Mouse (Mus musculus): ENCODE measurements around the gene Spry2. TPM values are rescaled to one million over a fixed set of nuclear protein-coding genes. Genes with fewer than 3 reads are reported as not detected.
A peak's percentile ranks its signal among the peaks of the same experiment; 100 is the strongest.

The Spry2 gene
- 33.7 and 43.4 TPM in 2 replicates for total RNA-seq (2021)
- long read RNA-seq, transcript Spry2-201 (2 exons, 2,087 nt), result major isoform, 10 of 15 reads
- long read RNA-seq, partial matches to known transcripts, result 3 of 15 reads
- long read RNA-seq, other reads (novel, unspliced or antisense), result 2 of 15 reads

DNA sequence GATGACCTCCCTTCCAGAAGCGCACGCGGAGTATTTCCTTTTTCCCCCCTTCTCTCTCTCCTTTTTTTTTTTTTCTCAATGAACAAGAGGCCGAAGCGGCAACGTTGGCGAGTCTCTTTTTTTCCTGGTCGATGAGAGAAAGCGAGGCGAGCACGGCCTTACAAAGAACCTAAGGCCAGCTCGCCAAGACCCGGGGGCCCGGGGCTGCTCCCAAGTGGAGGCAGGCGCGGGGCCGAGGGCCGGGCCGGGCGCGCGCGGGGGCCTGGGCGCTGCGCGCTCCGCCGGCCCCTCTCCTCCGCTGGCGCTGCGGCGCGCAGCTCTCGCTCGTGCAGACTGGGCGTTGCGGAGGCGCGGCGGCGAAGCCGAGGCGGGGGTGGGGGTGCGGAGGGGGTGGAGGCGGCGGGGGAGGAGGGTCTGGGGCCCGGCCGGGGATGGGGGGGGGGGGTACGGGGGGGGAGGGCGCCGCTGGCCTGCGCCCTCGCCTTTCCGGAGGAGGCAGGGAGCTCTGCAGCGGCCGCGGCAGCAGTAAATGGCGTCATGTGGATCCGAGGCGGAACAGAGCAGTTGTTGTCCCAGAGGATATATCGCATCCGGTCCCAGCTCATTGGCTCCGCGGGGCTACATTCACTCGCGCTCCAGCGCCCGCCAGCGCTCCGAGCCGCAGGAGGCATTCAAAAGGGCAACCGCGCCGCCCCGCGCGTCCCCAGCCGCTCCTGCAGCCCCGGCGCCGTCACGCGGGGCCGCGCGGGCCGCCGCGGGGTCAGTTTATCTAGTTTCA, at the start of gene Spry2:
Gene Spry2, minus strand, starts transcription at position 29 of the 778 bp plus-strand sequence.
- DNase-seq, result peak; percentile 91

DNA sequence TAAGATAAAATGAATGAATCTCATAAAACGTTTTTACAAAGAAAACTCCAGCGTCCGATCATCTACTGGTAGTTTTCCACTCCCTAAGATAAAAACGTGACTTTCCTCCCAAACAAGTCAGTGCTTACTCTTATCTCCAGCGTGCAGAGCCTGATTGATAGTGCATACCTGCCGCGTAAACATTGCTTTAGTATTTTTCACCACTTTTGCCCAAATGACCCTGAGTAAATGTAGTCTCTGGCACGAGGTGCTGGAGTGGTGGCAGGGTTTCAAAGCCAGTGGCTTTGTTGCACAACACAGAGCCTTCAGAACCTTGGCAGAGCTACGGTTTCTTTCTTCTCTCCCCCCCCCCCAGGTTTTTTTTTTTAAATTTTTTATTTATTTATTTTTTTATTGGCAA, 44.7 kb upstream of the Spry2 start:
- peak; percentile 61 for DNase-seq

DNA sequence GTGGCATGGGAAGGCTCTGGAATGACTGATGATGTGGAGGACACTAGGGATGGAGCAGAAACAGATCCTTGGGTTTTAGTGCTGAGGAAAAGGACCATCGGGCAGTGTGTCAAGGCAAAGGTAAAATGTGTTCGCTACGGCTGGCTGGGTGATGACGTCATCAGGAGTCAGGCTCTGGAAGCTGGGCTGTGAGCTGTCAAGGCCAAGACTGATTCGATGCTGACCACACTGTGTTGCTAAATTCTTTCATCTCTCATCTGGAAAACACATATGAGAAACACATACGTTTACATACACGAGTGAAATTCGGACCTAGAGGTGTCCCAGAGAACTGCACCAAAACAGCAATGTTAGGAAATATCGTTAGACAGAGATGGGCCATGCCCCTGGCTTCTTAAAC, 30.1 kb upstream of the Spry2 start:
- DNase-seq, result no peak

DNA sequence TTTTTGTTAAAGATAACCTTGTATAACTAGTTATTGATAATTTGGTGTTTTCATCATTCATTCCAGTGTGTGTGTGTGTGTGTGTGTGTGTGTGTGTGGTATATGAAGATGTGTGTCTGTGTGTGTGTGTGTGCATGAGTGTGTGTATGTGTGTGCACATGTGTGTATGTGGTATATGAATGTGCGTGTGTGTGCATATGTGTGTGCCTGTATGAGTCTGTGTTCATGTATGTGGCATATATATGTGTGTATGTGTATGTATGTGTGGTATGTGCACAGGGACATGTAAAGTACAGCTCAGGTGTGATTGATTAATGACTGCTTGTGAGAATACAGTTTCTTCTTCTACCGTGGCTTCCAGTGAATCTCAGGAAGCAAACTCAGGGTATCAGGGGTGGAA, 28.7 kb upstream of the Spry2 start:
- DNase-seq, result no peak

DNA sequence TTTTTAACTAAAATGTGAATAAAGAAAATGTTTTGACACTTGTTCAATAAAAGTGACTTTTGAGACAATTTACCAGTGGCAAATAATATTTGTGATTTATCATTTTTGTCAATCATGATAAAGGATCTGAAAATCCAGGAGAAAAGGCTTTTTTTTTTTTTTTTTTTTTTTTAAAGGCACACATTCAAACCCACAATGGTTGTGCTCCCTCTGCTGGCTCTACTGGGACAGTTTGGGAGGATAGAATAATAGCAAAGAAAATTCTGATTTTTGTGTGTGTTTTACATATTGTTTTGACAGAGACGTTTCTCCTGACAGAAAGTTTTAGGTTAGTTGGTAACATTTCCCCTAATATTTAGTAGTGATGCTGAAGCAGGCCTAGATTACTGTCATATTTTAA, 28.1 kb upstream of the Spry2 start:
- peak; percentile 12 for DNase-seq

DNA sequence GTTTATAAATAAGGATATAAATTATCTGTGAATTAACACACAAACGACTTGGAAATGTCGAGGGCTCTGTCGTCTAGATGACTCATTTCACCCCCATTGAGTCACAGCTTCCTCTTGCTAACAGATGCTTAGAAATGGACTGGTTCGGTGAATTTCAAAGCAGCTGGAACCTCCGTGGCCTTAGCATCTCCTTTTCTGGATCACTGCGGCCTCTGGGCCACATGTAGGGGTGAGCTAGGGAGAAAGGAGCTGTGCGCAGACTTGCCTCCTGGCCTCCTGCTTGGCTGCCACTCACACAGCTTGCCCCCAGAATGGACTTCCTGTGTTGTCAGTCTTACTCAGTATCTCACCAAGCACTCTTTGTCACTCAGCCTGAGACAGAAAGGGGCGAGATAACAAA, 26.3 kb upstream of the Spry2 start:
- peak; percentile 10 for DNase-seq

DNA sequence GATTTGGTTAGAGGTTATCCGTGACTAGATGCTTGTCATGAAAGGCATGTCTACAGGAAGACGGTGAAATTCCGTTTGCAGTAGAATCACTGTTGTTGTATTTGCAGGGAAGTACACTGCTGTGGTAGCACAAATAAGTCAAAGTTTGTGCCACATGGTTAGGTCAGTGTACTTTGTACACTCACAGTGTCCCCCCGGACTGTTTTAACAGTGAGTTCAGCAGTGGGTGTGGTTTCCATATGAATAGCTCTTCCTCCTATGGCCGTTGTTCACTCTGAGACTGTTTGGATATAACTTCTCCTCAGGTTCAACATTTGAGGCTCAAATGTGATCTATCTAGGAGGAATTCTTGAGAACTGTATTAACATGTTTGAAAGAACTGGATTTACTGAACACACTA, 25.8 kb upstream of the Spry2 start:
- no peak for DNase-seq

DNA sequence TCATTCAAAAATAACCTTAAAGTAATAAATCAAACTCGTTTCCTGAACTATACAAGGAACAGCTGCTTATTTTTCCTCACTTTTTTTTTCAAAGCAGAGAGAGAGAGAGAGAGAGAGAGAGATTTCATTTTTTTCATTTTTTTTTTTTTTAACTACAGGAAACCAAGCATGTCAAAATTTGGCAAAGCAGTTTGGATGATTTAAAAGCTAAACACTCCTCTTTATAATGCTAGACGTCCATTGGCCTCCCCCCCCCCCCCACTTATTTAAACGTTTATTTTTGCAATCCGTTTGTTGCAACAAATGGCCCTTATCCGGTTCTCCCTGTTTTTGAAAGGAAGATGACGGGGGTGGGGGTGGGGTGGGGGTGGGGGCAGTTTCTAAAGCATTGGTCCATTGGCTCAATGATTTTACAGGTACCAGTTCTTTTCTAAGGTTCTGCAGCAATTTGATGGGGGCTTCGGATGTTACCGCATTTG, 24.6 kb upstream of the Spry2 start:
- DNase-seq, result no peak

DNA sequence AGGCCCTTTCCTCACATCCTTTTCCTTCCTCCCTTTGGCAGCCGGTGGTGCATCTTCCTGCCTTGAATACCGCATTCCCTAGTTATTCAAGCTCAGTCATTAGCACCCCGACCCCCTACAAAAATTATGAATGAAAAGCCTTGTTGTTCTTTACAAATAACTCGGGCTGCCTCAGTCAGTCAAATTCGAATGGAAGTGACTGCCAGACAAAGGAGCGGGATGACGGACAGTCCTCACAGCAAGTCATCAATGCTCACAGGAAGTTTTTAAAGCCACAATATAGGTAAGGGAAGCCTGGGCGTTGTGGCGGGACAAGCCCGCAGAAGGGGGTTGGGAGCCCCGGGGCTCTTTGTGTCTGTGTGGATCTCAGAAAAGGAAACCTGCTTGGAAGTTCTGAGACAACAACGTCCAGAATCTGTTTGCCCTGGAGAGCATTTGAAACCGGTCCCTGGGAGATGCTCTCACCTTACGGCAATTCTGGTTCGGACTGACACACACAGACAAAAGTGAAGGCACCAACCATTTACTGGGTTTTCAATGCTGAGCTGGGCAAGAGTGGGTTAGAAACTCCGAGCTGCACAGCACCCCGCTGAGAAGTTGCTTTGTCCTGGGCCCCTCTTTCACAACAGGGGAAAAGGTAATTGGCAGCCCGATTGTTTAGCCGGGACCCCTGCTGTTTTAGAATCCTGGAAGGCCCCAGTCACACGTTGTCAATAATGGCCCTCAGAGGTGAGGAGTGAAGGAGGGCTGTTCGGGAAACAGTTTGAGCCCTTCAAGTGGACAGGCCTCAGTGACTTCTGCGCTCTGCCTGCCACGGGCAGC, 24.0 kb upstream of the Spry2 start:
- DNase-seq, result no peak

DNA sequence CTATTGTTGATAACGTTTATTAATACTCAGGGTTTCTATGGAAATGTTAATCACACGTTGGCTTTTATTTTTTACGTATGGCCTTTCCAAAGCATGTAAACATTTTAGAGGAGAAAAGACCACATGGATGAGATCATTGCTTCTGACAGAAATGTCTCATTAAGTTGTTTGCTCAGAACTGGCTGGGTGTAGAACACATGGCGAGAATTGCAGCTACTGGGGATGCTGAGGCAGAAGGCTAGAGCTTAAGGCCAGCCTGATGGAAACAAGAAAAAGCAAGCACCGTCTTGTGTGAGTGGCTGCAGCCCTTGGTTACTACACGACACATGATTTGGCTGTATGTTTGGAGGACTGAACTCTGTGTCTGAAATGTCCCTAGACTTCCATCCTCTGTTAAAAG, 10.6 kb upstream of the Spry2 start:
- DNase-seq, result no peak

DNA sequence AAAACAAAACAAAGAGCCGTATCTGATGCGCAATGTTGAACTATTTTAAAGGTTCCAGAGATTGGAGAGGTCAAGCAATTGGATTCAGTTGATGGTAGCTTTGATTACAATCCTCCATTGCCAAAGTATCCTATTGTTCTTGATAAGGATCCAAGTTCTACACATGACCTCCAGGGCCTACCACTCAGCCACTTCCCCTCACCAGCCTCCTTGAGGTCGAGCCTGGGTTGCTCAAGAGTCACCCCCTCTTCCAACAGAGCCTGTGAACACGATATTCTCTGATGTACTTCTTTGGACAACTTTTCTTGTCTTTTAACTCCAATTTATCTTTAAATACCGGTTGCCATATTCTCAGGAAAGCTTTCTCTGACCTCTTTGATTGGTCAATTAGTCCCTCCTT, 9.3 kb upstream of the Spry2 start:
- DNase-seq, result no peak

DNA sequence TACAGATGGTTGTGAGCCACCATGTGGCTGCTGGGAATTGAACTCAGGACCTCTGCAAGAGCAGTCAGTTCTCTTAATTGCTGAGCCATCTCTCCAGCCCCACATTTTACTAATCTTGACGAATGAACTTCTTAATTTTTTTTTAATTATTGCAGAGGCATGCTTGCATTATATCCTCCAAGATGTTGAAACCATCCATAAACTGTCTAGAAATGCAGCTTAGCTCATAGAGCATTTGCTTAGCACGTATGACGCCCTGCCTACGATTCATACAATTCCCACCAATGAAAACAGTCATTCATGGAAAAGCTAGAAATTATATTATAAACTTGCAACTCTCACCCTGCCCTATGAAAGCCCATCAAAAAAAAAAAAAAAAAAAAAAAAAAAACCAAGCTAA, 8.9 kb upstream of the Spry2 start:
- no peak for DNase-seq

DNA sequence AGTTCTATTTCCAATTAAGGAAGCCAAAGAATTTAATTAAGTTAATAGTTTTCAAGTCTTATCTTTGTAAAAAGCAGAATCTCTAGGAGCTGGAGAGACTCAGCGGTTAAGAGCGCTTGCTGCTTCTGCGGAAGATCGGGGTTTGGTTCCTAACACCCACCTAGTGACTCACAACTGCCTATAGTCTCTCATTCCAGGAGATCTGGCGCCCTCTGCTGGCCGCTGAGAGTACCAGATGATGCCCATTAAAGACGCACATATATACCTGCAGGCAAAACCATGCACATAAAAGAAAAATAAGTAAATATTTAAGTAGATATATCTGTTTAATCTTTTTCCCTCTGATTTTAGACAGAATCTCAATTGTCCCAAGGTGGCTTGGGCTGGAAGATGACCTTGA, 6.2 kb upstream of the Spry2 start:
- peak; percentile 41 for DNase-seq

DNA sequence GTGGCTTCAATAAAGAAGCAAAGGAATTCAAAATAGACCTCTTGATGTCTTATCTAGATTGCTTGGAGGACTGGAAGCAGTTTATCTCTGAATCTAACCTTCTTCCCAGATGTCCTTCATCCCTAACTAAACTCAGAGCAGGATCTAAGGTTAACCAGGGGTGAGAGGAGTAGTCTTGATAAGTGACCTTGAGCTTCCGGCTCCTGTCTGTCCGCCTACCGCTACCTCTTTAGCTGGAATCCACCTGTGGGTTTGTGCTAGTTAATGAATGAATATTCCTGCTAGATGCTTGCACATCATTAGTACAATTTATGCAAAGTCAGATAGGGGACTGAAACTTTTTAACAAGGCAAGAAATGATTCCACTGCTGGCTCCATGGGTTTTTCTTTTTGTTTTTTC, 4.2 kb upstream of the Spry2 start:
- DNase-seq, result no peak

DNA sequence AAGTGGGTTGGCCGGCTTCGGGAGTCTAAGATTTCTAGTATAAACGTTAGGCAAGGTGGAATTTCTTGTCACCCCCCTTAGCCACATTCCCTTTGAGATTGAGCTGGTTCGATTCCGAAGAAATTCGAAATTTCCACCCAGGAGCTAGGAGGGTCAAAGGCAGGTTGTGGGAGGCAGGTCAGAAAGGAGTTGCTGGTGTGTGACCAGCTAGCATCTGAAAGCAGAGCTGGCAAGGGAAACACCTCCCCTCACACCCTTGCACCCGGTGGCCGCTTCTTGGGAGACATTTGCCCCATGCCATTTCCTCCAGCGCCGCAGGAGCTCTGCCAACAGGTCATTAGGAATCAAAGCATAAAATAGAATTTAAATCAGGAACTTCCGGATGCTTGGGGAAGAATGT, 2.5 kb upstream of the Spry2 start:
- DNase-seq, result no peak

DNA sequence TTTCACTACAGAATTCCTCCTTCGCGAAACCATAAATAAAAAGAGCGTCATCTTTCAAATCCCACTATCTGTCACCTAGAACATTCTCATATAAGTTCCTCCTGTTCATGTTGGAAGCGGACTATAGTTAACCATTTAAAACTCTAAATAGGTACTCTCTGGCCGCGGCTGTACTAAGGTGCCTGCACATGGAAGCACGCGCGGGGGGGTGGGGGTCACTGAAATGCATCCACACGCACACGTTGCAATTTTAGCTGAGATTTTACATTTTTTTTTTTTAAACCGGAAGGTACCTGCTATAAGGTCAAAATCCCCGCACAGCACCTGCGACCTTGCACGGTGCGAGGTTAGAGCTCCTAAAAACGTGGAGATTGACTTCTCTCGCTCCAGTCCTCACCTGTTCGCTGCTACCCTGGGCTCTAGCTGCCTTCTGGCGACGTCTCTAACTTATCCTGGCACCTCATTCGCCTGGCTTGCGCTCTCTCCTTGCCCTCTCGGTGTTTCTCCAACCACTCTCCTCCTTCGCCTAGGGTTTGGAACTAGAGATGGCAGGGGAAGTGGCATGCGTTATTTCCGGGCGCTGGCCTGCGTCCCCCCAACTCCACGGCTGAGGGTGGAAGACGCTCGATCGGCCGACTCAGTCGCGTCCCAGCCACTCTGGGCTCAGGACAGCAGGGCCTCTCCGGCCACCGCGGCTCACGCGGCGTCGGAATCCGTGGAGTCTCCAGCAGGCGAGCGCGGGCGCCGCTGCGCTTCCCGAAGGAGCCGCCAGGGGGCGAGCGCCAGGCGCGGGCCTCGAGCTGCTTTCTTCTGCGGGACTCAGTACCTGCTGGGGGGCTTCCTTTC, 1.9 kb upstream of the Spry2 start:
- DNase-seq, result peak; percentile 91

DNA sequence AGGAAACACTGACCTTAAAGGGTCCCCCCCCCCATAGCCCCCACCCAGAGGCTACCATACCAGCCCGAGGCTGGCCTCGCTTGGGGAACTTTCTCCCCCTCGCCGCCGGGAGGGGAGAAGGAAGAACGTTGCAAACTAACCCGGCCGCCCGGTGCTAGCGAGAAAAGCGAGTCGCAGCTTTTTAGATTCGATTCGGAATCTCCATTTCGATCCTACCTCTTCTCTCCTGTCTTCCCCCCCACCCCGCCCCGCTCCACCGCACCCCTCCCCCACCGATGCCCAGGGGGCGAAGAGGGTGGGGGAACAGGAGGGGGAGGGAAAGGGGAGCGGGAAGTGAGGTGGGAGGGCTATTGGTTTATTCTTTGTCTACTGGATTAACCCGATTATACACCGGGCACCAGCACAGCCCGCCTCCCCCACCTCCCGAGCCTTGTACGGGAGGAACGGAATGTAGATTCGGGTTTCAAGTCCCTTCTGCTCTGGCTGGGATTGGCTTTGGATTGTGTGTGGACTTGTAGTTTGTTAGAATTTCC, 1.0 kb upstream of the Spry2 start:
- DNase-seq, result peak; percentile 68

DNA sequence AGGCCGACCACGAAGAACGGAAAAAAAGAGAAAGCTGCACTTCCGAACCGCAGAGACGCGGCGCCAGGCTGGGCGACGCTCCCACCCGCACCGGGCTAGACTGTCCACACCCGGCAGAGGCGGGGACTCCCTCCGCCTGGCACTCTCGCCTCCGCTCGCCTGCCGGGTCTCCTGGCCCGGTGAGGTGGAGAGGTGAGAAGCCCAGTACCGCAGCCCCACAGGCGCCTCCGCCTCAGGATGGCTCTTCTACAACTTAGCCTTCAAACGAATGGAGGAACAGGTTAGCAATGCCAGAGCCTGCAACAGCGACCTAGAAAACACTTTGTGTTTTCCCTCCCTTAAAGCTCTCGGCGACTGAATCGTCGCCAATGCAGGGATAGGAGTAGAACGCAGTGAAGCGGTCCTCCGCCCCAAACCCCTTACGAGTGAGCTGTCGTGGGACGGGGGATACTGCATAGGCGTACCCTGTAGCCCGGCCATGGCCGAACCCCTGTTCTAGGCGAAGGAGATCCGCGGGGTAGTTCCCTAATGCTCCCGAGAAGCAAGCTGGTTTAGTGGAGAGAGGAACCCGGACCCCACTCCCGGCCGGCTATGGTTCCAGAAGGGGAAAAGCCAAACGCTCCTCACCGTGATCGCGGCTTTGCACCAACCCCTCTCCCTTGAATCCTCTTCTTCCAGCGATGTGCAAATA, 513 bp downstream of the Spry2 start:
- DNase-seq, result peak; percentile 66

DNA sequence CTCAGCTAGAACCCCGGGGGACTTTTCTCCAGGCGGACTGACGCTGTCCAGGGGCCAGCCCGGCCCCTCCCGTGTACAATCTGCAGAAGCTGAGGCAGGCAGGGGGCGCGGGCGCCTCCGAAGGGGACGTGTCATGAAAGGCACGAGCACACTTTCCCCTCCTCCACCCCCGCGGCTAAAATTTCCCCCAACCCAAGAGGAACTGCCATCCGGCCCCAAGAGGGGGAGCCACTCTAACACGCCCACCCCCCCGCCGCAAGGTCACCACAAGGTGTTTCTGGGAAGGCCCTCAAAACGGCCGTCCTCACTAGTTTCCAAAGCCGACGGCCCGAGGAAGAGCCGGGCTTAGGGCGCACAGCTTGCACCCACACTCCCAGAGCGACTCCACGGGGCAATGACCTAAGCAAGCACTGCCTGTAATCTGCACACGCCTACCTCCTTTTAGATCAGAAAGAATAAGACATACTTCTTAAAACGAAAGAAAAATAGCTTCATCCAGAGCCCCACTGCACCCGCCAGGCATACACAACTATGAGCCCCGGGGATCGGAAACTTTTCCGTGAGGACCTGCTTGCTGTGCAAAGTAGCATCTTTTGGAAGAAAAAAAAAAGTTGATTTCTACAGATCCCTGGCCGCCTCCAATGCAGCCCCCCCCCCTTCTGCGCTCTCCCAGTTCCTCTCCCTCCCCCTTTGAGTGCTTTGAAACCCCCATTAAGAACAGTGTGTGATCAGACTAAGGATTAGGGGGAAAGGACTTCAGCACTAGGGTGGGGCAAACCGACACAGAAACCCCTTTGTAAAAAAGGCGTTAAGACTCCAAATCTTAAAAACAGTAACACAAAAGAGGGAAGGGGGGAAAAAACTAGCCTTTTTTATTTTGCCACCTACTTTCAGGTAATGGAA, 1.4 kb downstream of the Spry2 start:
- DNase-seq, result peak; percentile 64

DNA sequence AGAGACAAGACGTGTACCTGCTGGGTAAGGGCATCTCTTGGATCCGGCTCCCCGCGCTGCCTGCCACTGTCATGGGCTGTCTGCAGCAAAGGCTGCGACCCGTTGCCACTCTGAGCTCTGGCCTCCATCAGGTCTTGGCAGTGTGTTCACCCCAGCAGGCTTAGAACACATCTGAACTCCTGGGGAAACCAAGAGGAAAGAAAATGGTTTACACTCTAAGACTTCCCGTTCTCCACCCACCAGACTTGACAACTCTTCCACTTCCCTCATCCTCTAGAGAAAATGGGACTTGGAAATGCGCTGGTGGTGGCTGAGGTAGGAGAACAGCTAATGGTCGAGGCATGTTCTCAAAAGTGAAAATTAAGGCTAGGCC, 3.0 kb downstream of the Spry2 start:
- DNase-seq, result peak; percentile 48
